Mouse (Mus musculus) ES-Bruce4 (cell line): ENCODE data around the gene Ikzf4.

Source experiments
- CTCF ChIP-seq: IDR thresholded peaks from one replicate; pipeline ENCODE4 v1.8.1; 2011; ENCODE audit warnings: low read depth, low read length
- EP300 ChIP-seq: IDR thresholded peaks from 2 replicates; pipeline ENCODE4 v1.6.1; 2011; ENCODE audit warnings: low read depth, low read length; ENCODE audit not compliant: insufficient read depth
- POLR2A ChIP-seq: IDR thresholded peaks from one replicate; pipeline ENCODE4 v1.8.1; 2011; ENCODE audit warnings: low read length; ENCODE audit not compliant: insufficient read depth

- TF ChIP-seq POLR2A (no peak), CTCF (no peak), EP300 (no peak)
Measured at GRCm38 (mm10) chr10:128637011-128637410, 8.8 kb downstream of the Ikzf4 start.
